Mouse (Mus musculus) A20 (cell line): ENCODE data around the gene Lrrc47.

Experiments
- DNase-seq: peaks from one replicate; pipeline ENCODE4 v3.0.0-alpha.2; 2011; ENCODE audit warnings: low read depth, low spot score

Gene Lrrc47

GRCm38 (mm10) chr4:154023754-154024601 lies 12.4 kb downstream of the Lrrc47 start:
- no peak for DNase-seq

GRCm38 (mm10) chr4:154024729-154025521 lies 13.4 kb downstream of the Lrrc47 start:
- no peak for DNase-seq

GRCm38 (mm10) chr4:154025641-154026440 lies 14.3 kb downstream of the Lrrc47 start, which contains the start of gene Smim1:
TSS of gene Smim1 (minus strand) at chr4:154026230.
- no peak for DNase-seq

GRCm38 (mm10) chr4:154026441-154026761 lies 14.9 kb downstream of the Lrrc47 start:
- no peak for DNase-seq

GRCm38 (mm10) chr4:154028066-154028465 lies 16.5 kb downstream of the Lrrc47 start:
- DNase-seq: no peak

GRCm38 (mm10) chr4:154028646-154029045 lies 17.1 kb downstream of the Lrrc47 start:
- peak; percentile 45 for DNase-seq

- DNase-seq: no peak
Observed at GRCm38 (mm10) chr4:154037123-154037522, 25.6 kb downstream of the Lrrc47 start.

- no peak for DNase-seq
Observed at GRCm38 (mm10) chr4:154042577-154042976, 31.0 kb downstream of the Lrrc47 start, which contains the start of gene Ccdc27. TSS of gene Ccdc27 (minus strand) at chr4:154042677.

- no peak for DNase-seq
Observed at GRCm38 (mm10) chr4:154045837-154046236, 34.3 kb downstream of the Lrrc47 start.

- DNase-seq: no peak
Observed at GRCm38 (mm10) chr4:154051401-154051800, 39.9 kb downstream of the Lrrc47 start.

GRCm38 (mm10) chr4:154053065-154053464 lies 41.5 kb downstream of the Lrrc47 start:
- DNase-seq: no peak

- no peak for DNase-seq
Observed at GRCm38 (mm10) chr4:154055482-154055881, 44.0 kb downstream of the Lrrc47 start.

GRCm38 (mm10) chr4:154056046-154056445 lies 44.5 kb downstream of the Lrrc47 start:
- no peak for DNase-seq

- DNase-seq: no peak
Observed at GRCm38 (mm10) chr4:154056661-154057060, 45.1 kb downstream of the Lrrc47 start.

GRCm38 (mm10) chr4:154057696-154058095 lies 46.2 kb downstream of the Lrrc47 start:
- no peak for DNase-seq

GRCm38 (mm10) chr4:154064827-154065773 lies 53.6 kb downstream of the Lrrc47 start:
- peak; percentile 55 for DNase-seq

- no peak for DNase-seq
Observed at GRCm38 (mm10) chr4:154070896-154071295, 59.4 kb downstream of the Lrrc47 start.
